Mouse (Mus musculus): Measurements from ENCODE around the gene Pitpna. TPM values are rescaled to one million over a fixed set of nuclear protein-coding genes. Genes with fewer than 3 reads are reported as not detected.

Pitpna gene
- polyA plus RNA-seq, 1 experiment from 2014 or later, result 107 TPM

- 0 out of 2 replicates have a peak, but pooled peaks cover under 1% of the 10 kb centered on the region for H3K36me3 ChIP-seq
- H3K27ac ChIP-seq (replicated peaks), result no peak overlapping the region
- peak overlapping the region; percentile 88 for H3K4me2 ChIP-seq (replicated peaks)
- H3K4me1 ChIP-seq, result peaks cover 39% of the 10 kb centered on the region
- H3K27me3 ChIP-seq, result peaks cover 48% of the 10 kb centered on the region
- H3K4me3 ChIP-seq, result peak overlapping the region; percentile 59
- ATAC-seq (ENCODE audit: low FRiP score, low read depth), result no peak
- H3K9me3 ChIP-seq, result no peaks in the 10 kb centered on the region
- 50% methylated on average over 12 of the region's 13 CpGs for WGBS
- H3K9ac ChIP-seq (replicated peaks), result peak overlapping the region; percentile 70
Observed at GRCm38 (mm10) chr11:75650958-75651425, 63.1 kb downstream of the Pitpna start.

- Histone ChIP-seq H3K36me3 (no peaks in the 10 kb centered on the region), H3K27ac (replicated peaks) (0 out of 2 replicates have a peak overlapping the region, but pooled peaks have one; percentile 15), H3K4me3 (peak overlapping the region; percentile 59), H3K9me3 (no peaks in the 10 kb centered on the region), H3K27me3 (peaks cover 54% of the 10 kb centered on the region), H3K9ac (replicated peaks) (peak overlapping the region; percentile 70), H3K4me1 (peaks cover 45% of the 10 kb centered on the region), H3K4me2 (replicated peaks) (peak overlapping the region; percentile 88)
- under 1% methylated on average over 49 of the region's 54 CpGs for WGBS
- ATAC-seq (ENCODE audit: low FRiP score, low read depth), result peak; percentile 47
Observed at GRCm38 (mm10) chr11:75651426-75652221, 63.7 kb downstream of the Pitpna start.

GRCm38 (mm10) chr11:75652222-75652941 is 64.5 kb downstream of the Pitpna start:
- Histone ChIP-seq H3K36me3 (no peaks in the 10 kb centered on the region), H3K4me1 (peaks cover 47% of the 10 kb centered on the region), H3K9me3 (no peaks in the 10 kb centered on the region), H3K4me2 (replicated peaks) (peak overlapping the region; percentile 88), H3K9ac (replicated peaks) (peak overlapping the region; percentile 70), H3K27me3 (peaks cover 61% of the 10 kb centered on the region), H3K4me3 (peak overlapping the region; percentile 59), H3K27ac (replicated peaks) (0 out of 2 replicates have a peak overlapping the region, but pooled peaks have one; percentile 15)
- WGBS, result 20% methylated on average over 20 of the region's 20 CpGs
- no peak for ATAC-seq (ENCODE audit: low FRiP score, low read depth)

GRCm38 (mm10) chr11:75652942-75653684 is 65.2 kb downstream of the Pitpna start:
- Histone ChIP-seq H3K4me3 (peak overlapping the region; percentile 52), H3K27ac (replicated peaks) (no peak overlapping the region), H3K9ac (replicated peaks) (no peak overlapping the region), H3K36me3 (no peaks in the 10 kb centered on the region), H3K9me3 (no peaks in the 10 kb centered on the region), H3K4me2 (replicated peaks) (peak overlapping the region; percentile 81), H3K4me1 (peaks cover 47% of the 10 kb centered on the region), H3K27me3 (peaks cover 67% of the 10 kb centered on the region)
- WGBS, result 31% methylated on average over 14 of the region's 14 CpGs
- ATAC-seq (ENCODE audit: low FRiP score, low read depth), result no peak

- Histone ChIP-seq H3K9me3 (no peaks in the 10 kb centered on the region), H3K27ac (replicated peaks) (no peak overlapping the region), H3K27me3 (peaks cover 67% of the 10 kb centered on the region), H3K9ac (replicated peaks) (peak overlapping the region; percentile 55), H3K36me3 (no peaks in the 10 kb centered on the region), H3K4me3 (peak overlapping the region; percentile 52), H3K4me1 (peaks cover 47% of the 10 kb centered on the region), H3K4me2 (replicated peaks) (peak overlapping the region; percentile 81)
- WGBS, result under 1% methylated on average over 38 of the region's 45 CpGs
- ATAC-seq (ENCODE audit: low FRiP score, low read depth), result peak; percentile 63
Observed at GRCm38 (mm10) chr11:75653781-75654470, 66.0 kb downstream of the Pitpna start.

GRCm38 (mm10) chr11:75654471-75655390 is 66.8 kb downstream of the Pitpna start:
- no peaks in the 10 kb centered on the region for H3K36me3 ChIP-seq
- WGBS, result 40% methylated on average over 25 of the region's 25 CpGs
- ATAC-seq (ENCODE audit: low FRiP score, low read depth), result no peak
- H3K9me3 ChIP-seq, result no peaks in the 10 kb centered on the region
- H3K9ac ChIP-seq (replicated peaks), result no peak overlapping the region
- H3K4me2 ChIP-seq (replicated peaks), result peak overlapping the region; percentile 98
- peak overlapping the region; percentile 59 for H3K4me3 ChIP-seq
- no peak overlapping the region for H3K27ac ChIP-seq (replicated peaks)
- peaks cover 47% of the 10 kb centered on the region for H3K4me1 ChIP-seq
- H3K27me3 ChIP-seq, result peaks cover 67% of the 10 kb centered on the region

GRCm38 (mm10) chr11:75655621-75656545 is 68.0 kb downstream of the Pitpna start:
- ATAC-seq (ENCODE audit: low FRiP score, low read depth), result 0 out of 2 replicates have a peak, but pooled peaks have one; percentile 41
- Histone ChIP-seq H3K27ac (replicated peaks) (no peak overlapping the region), H3K4me2 (replicated peaks) (peak overlapping the region; percentile 98), H3K9me3 (no peaks in the 10 kb centered on the region), H3K36me3 (no peaks in the 10 kb centered on the region), H3K4me1 (peaks cover 44% of the 10 kb centered on the region), H3K27me3 (peaks cover 67% of the 10 kb centered on the region), H3K9ac (replicated peaks) (peak overlapping the region; percentile 73), H3K4me3 (peak overlapping the region; percentile 59)
- WGBS, result 1% methylated on average over 78 of the region's 78 CpGs

- Histone ChIP-seq H3K4me2 (replicated peaks) (peak overlapping the region; percentile 98), H3K36me3 (0 out of 2 replicates have a peak, but pooled peaks cover 2% of the 10 kb centered on the region), H3K9ac (replicated peaks) (no peak overlapping the region; the same call in 1 of the 2 replicates), H3K27ac (replicated peaks) (no peak overlapping the region), H3K4me3 (peak overlapping the region; percentile 59), H3K27me3 (peaks cover 60% of the 10 kb centered on the region), H3K9me3 (no peaks in the 10 kb centered on the region), H3K4me1 (peaks cover 35% of the 10 kb centered on the region)
- ATAC-seq (ENCODE audit: low FRiP score, low read depth), result no peak
- WGBS, result 66% methylated on average over 19 of the region's 20 CpGs
Observed at GRCm38 (mm10) chr11:75656621-75657590, 69.0 kb downstream of the Pitpna start.

GRCm38 (mm10) chr11:75657841-75658240 is 69.9 kb downstream of the Pitpna start:
- Histone ChIP-seq H3K4me3 (no peak overlapping the region), H3K27me3 (peaks cover 51% of the 10 kb centered on the region), H3K4me2 (replicated peaks) (no peak overlapping the region), H3K27ac (replicated peaks) (no peak overlapping the region), H3K36me3 (0 out of 2 replicates have a peak, but pooled peaks cover 3% of the 10 kb centered on the region), H3K4me1 (peaks cover 28% of the 10 kb centered on the region), H3K9ac (replicated peaks) (no peak overlapping the region), H3K9me3 (no peaks in the 10 kb centered on the region)
- ATAC-seq (ENCODE audit: low FRiP score, low read depth), result no peak
